Mouse (Mus musculus) cerebellum, adult 11-12 months (tissue): ENCODE data around the gene Olfr237-ps1.
"Not testable (repeated sequence)": the region's sequence is repeated elsewhere in the genome, so short reads cannot be mapped to it uniquely, and the experiment has no call there.

Experiments
- DNase-seq: peaks from one replicate; pipeline ENCODE4 v3.0.0; 2022

Gene Olfr237-ps1

GRCm38 (mm10) chr6:43146267-43146666, at the start of gene Olfr237-ps1:
TSS of gene Olfr237-ps1 (plus strand) at chr6:43146567.
- DNase-seq = not testable (repeated sequence)

- DNase-seq = not testable (repeated sequence)
Observed at GRCm38 (mm10) chr6:43106069-43106468, 40.3 kb upstream of the Olfr237-ps1 start, which contains the start of gene Olfr441. TSS of gene Olfr441 (plus strand) at chr6:43106369.

GRCm38 (mm10) chr6:43159502-43159901, 13.1 kb downstream of the Olfr237-ps1 start:
- DNase-seq = peak; percentile 23

GRCm38 (mm10) chr6:43162982-43163381, 16.6 kb downstream of the Olfr237-ps1 start, which contains the start of gene Olfr437:
TSS of gene Olfr437 (plus strand) at chr6:43163282.
- DNase-seq = no peak

- DNase-seq = peak; percentile 22
Observed at GRCm38 (mm10) chr6:43167246-43167645, 20.9 kb downstream of the Olfr237-ps1 start.

GRCm38 (mm10) chr6:43171840-43172239, 25.5 kb downstream of the Olfr237-ps1 start, which contains the start of gene Olfr13:
TSS of gene Olfr13 (plus strand) at chr6:43172140.
- no peak for DNase-seq

GRCm38 (mm10) chr6:43178129-43178528, 31.8 kb downstream of the Olfr237-ps1 start:
- no peak for DNase-seq

- DNase-seq = no peak
Observed at GRCm38 (mm10) chr6:43178584-43179501, 32.5 kb downstream of the Olfr237-ps1 start.

- no peak for DNase-seq
Observed at GRCm38 (mm10) chr6:43190986-43191385, 44.6 kb downstream of the Olfr237-ps1 start.

GRCm38 (mm10) chr6:43196781-43197180, 50.4 kb downstream of the Olfr237-ps1 start, which contains the start of gene Olfr435:
TSS of gene Olfr435 (plus strand) at chr6:43197146.
- no peak for DNase-seq

GRCm38 (mm10) chr6:43198094-43198493, 51.7 kb downstream of the Olfr237-ps1 start:
- DNase-seq = no peak

GRCm38 (mm10) chr6:43202786-43203185, 56.4 kb downstream of the Olfr237-ps1 start:
- DNase-seq = no peak

GRCm38 (mm10) chr6:43205355-43205754, 59.0 kb downstream of the Olfr237-ps1 start:
- no peak for DNase-seq
